In genomic region chr8:77432726-77433125, GRCm38 (mm10) we compare ENCODE assay signal across 11 mouse cellular contexts.
DNase-seq lines count a peak whose midpoint lies in the region; ATAC-seq lines count a peak whose summit lies in the region.
"Had no signal": no experiment of that assay in that cellular context is flagged by ENCODE, and none has a peak within 500 bp of the region (broad histone marks: within the 10 kb centered on the region; RNA-seq: fewer than 3 reads in every experiment).

No protein-coding gene starts in this region.

- no peak for ATAC-seq in hindbrain, embryonic 11.5 days (ENCODE audit: low FRiP score)
- no peak for ATAC-seq in embryonic facial prominence, embryonic 15.5 days (ENCODE audit: insufficient number of reproducible peaks, low FRiP score, low TSS enrichment, low read depth)
- ATAC-seq in megakaryocyte, adult 5-6 weeks (ENCODE audit: poor library complexity, severe bottlenecking), result no peak
- ATAC-seq in CD4-positive, CD25-positive, alpha-beta regulatory T cell, adult 4 months, result no peak

- H3K27ac ChIP-seq in hindbrain, embryonic 10.5 days, result 0 out of 2 replicates have a peak overlapping the region, but pooled peaks have one; percentile 16
- H3K27ac ChIP-seq in hindbrain, embryonic 11.5 days (ENCODE audit: low read depth, low read length), result no peak overlapping the region
- H3K27ac ChIP-seq in embryonic facial prominence, embryonic 15.5 days (replicated peaks), result peak overlapping the region; percentile 39
- peak overlapping the region; percentile 45 for H3K27ac ChIP-seq in macrophage
- H3K27ac ChIP-seq: heart, embryonic 13.5 days had no signal

- no peaks in the 10 kb centered on the region for H3K36me3 ChIP-seq in hindbrain, embryonic 10.5 days
- H3K36me3 ChIP-seq in hindbrain, embryonic 11.5 days (ENCODE audit: control insufficient read depth, insufficient read depth, low read length), result no peaks in the 10 kb centered on the region
- H3K36me3 ChIP-seq in embryonic facial prominence, embryonic 15.5 days, result no peaks in the 10 kb centered on the region
- H3K36me3 ChIP-seq in macrophage (ENCODE audit: inconsistent target), result peaks cover 25% of the 10 kb centered on the region; the same call in 1 of the 2 replicates

- no peaks in the 10 kb centered on the region for H3K27me3 ChIP-seq in hindbrain, embryonic 10.5 days (ENCODE audit: insufficient read depth, poor library complexity, severe bottlenecking)
- no peaks in the 10 kb centered on the region for H3K27me3 ChIP-seq in hindbrain, embryonic 11.5 days (ENCODE audit: control insufficient read depth, insufficient read depth, low read length)
- H3K27me3 ChIP-seq in embryonic facial prominence, embryonic 15.5 days, result no peaks in the 10 kb centered on the region
- H3K27me3 ChIP-seq: heart, embryonic 13.5 days had no signal

- DNase-seq in hindbrain, embryonic 10.5 days (ENCODE audit: low spot score), result no peak
- no peak for DNase-seq in hindbrain, embryonic 11.5 days (ENCODE audit: low spot score)
- DNase-seq in NIH3T3 (ENCODE audit: low read depth), result peak; percentile 43
- DNase-seq: cerebellum, postnatal 25 days; kidney, adult 9 months; liver, postnatal 0 days had no signal

- H3K9ac ChIP-seq in hindbrain, embryonic 11.5 days (ENCODE audit: low read depth, low read length), result no peak overlapping the region
- H3K9ac ChIP-seq in embryonic facial prominence, embryonic 15.5 days, result no peak overlapping the region
- H3K9ac ChIP-seq: heart, embryonic 13.5 days; liver, postnatal 0 days had no signal

- H3K9me3 ChIP-seq in hindbrain, embryonic 10.5 days, result no peaks in the 10 kb centered on the region
- no peaks in the 10 kb centered on the region for H3K9me3 ChIP-seq in hindbrain, embryonic 11.5 days (ENCODE audit: control insufficient read depth, low read length)
- no peaks in the 10 kb centered on the region for H3K9me3 ChIP-seq in embryonic facial prominence, embryonic 15.5 days (replicated peaks)
- H3K9me3 ChIP-seq: heart, embryonic 13.5 days had no signal

- no peak overlapping the region for H3K4me2 ChIP-seq in hindbrain, embryonic 11.5 days (replicated peaks; ENCODE audit: low read depth, low read length)
- peak overlapping the region; percentile 15 for H3K4me2 ChIP-seq in embryonic facial prominence, embryonic 15.5 days (replicated peaks)
- H3K4me2 ChIP-seq: heart, embryonic 13.5 days had no signal

- 70% methylated on average over 10 of the region's 10 CpGs for WGBS in hindbrain, embryonic 10.5 days
- WGBS in hindbrain, embryonic 11.5 days, result 59% methylated on average over 10 of the region's 10 CpGs
- 25% methylated on average over 10 of the region's 10 CpGs for WGBS in embryonic facial prominence, embryonic 15.5 days
- WGBS in macrophage (ENCODE audit: missing documents), result 94% methylated on average over 10 of the region's 10 CpGs

- H3K79me2 ChIP-seq in macrophage (ENCODE audit: inconsistent target), result peaks cover 97% of the 10 kb centered on the region

- H3K4me1 ChIP-seq in hindbrain, embryonic 10.5 days (replicated peaks), result peaks cover 37% of the 10 kb centered on the region
- H3K4me1 ChIP-seq in hindbrain, embryonic 11.5 days (replicated peaks; ENCODE audit: control insufficient read depth, insufficient read depth, low read length), result no peaks in the 10 kb centered on the region
- H3K4me1 ChIP-seq in embryonic facial prominence, embryonic 15.5 days, result peaks cover 45% of the 10 kb centered on the region

- H3K4me3 ChIP-seq in hindbrain, embryonic 10.5 days, result no peak overlapping the region
- no peak overlapping the region for H3K4me3 ChIP-seq in hindbrain, embryonic 11.5 days (ENCODE audit: low read depth, low read length)
- H3K4me3 ChIP-seq in embryonic facial prominence, embryonic 15.5 days (replicated peaks), result no peak overlapping the region
- H3K4me3 ChIP-seq in macrophage (ENCODE audit: inconsistent target), result no peak overlapping the region
- H3K4me3 ChIP-seq: heart, embryonic 13.5 days had no signal
